8 mouse cellular contexts compared by ENCODE assay signal in genomic region chr4:48124773-48125469, GRCm38 (mm10). TPM values are rescaled to one million over a fixed set of nuclear protein-coding genes. Genes with fewer than 3 reads are reported as not detected.
A peak's percentile ranks its signal among the peaks of the same experiment; 100 is the strongest.
DNase-seq lines count a peak whose midpoint lies in the region; ATAC-seq lines count a peak whose summit lies in the region.

Stx17 (plus strand) TSS chr4:48124915.

- peak; percentile 97 for ATAC-seq in granulocyte monocyte progenitor cell, adult 5-6 weeks (replicated peaks; ENCODE audit: poor library complexity, severe bottlenecking)
- peak; percentile 99 for ATAC-seq in midbrain, embryonic 11.5 days (ENCODE audit: low FRiP score)

- WGBS in embryonic facial prominence, embryonic 10.5 days, result under 1% methylated on average over 58 of the region's 58 CpGs
- WGBS in midbrain, embryonic 11.5 days, result 1% methylated on average over 55 of the region's 58 CpGs

- DNase-seq in adrenal gland, postnatal 14 days, result peak; percentile 95
- peak; percentile 93 for DNase-seq in embryonic facial prominence, embryonic 10.5 days (ENCODE audit: low spot score)
- peak; percentile 87 for DNase-seq in kidney, adult 11 months
- DNase-seq in left cerebral cortex, postnatal 4 days, result peak; percentile 88
- DNase-seq in midbrain, embryonic 11.5 days (ENCODE audit: low spot score, missing footprints), result peak; percentile 99
- peak; percentile 81 for DNase-seq in right cerebral cortex, postnatal 4 days
- DNase-seq in yolk sac, embryonic 10.5 days (ENCODE audit: low spot score), result peak; percentile 86

- 0 out of 2 replicates have a peak, but pooled peaks cover 4% of the 10 kb centered on the region for H3K27me3 ChIP-seq in embryonic facial prominence, embryonic 10.5 days (replicated peaks; ENCODE audit: low read depth, poor library complexity, severe bottlenecking)
- H3K27me3 ChIP-seq in midbrain, embryonic 11.5 days (ENCODE audit: control insufficient read depth, insufficient read depth, low read length), result no peaks in the 10 kb centered on the region; the same call in 1 of the 2 replicates

- H3K9me3 ChIP-seq in embryonic facial prominence, embryonic 10.5 days, result no peaks in the 10 kb centered on the region
- H3K9me3 ChIP-seq in midbrain, embryonic 11.5 days (ENCODE audit: control insufficient read depth, low read length), result no peaks in the 10 kb centered on the region

- peak within 1 kb of the TSS; percentile 88 for H3K27ac ChIP-seq in embryonic facial prominence, embryonic 10.5 days (replicated peaks)
- H3K27ac ChIP-seq in midbrain, embryonic 11.5 days (ENCODE audit: low read depth, low read length), result no peak within 1 kb of the TSS

- H3K9ac ChIP-seq in midbrain, embryonic 11.5 days (ENCODE audit: low read length), result peak within 1 kb of the TSS; percentile 86

- H3K4me2 ChIP-seq in midbrain, embryonic 11.5 days, result peak within 1 kb of the TSS; percentile 77

- peaks cover 13% of the 10 kb centered on the region for H3K4me1 ChIP-seq in embryonic facial prominence, embryonic 10.5 days
- no peaks in the 10 kb centered on the region; the same call in 1 of the 2 replicates for H3K4me1 ChIP-seq in midbrain, embryonic 11.5 days (ENCODE audit: control insufficient read depth, insufficient read depth, low read length)

- intact Hi-C loops in left cerebral cortex, postnatal 4 days (cut with DNase I), result no loop called here

- no peaks in the 10 kb centered on the region for H3K36me3 ChIP-seq in embryonic facial prominence, embryonic 10.5 days (replicated peaks)
- no peaks in the 10 kb centered on the region for H3K36me3 ChIP-seq in midbrain, embryonic 11.5 days (ENCODE audit: control insufficient read depth, insufficient read depth, low read length)

- peak within 1 kb of the TSS; percentile 81 for H3K4me3 ChIP-seq in embryonic facial prominence, embryonic 10.5 days
- peak within 1 kb of the TSS; percentile 62 for H3K4me3 ChIP-seq in midbrain, embryonic 11.5 days (ENCODE audit: low read depth, low read length)

RNA-seq across cellular contexts. Expression of gene Stx17, which starts in this region (rescaled TPM):
- 46.4 and 55.4 TPM in 2 replicates for total RNA-seq in adrenal gland, postnatal 14 days (2021)
- polyA plus RNA-seq in embryonic facial prominence, embryonic 10.5 days (2016; fragmentation: Nextera tagmentation; extraction: Ambion mirVana), result 22.3 and 24.2 TPM in 2 replicates
- total RNA-seq in granulocyte monocyte progenitor cell, adult 5-6 weeks (2014; fragmentation: Nextera tagmentation), result 8.7 and 21.7 TPM in 2 replicates
- total RNA-seq in granulocyte monocyte progenitor cell, adult 5-6 weeks (2017), result 15.5 and 22.6 TPM in 2 replicates
- 10 to 100 TPM; 31.1 to 31.6 TPM for total RNA-seq in left cerebral cortex, postnatal 4 days (2021)
- polyA plus RNA-seq in midbrain, embryonic 11.5 days (2014; fragmentation: Nextera tagmentation; extraction: Ambion mirVana), result 23.6 and 24.7 TPM in 2 replicates
